Mouse (Mus musculus) fat pad, adult 2 months (tissue): ENCODE measurements at regions not wholly inside any gene's neighbourhood (a gene's known extent, or its start where the extent isn't known, plus 50 kb on each side); places are given as distances from the start of the nearest gene placed in this dataset.

Experiments
- DNase-seq: peaks from one replicate; pipeline ENCODE4 v3.0.0-alpha.2; 2011; ENCODE audit warnings: low read depth, low spot score; ENCODE audit errors: extremely low read depth

GRCm38 (mm10) chr9:43929312-43930036 lies 113.7 kb upstream of the Thy1 start:
- DNase-seq = no peak

DNA sequence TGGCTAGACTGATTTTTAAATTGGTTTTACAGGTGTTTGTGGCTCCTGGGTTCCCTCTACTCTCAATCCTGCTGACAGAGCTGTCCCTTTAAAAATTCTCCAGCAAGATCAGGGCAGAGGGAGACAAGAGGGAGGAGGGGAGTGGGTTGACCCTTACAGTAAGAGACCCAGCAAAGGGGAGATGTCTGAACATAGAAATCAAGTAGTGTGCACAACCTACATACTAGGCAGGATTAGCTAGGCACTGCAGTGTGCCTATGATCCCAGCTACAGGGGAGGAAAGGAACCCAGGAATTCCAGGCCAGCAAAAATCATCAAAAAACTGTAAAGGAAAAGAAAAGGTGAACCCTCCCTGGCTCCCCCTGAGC lies 113.2 kb upstream of the Thy1 start:
- DNase-seq = no peak

- DNase-seq = no peak
Observed at GRCm38 (mm10) chr9:43930476-43930875, 112.7 kb upstream of the Thy1 start.

DNA sequence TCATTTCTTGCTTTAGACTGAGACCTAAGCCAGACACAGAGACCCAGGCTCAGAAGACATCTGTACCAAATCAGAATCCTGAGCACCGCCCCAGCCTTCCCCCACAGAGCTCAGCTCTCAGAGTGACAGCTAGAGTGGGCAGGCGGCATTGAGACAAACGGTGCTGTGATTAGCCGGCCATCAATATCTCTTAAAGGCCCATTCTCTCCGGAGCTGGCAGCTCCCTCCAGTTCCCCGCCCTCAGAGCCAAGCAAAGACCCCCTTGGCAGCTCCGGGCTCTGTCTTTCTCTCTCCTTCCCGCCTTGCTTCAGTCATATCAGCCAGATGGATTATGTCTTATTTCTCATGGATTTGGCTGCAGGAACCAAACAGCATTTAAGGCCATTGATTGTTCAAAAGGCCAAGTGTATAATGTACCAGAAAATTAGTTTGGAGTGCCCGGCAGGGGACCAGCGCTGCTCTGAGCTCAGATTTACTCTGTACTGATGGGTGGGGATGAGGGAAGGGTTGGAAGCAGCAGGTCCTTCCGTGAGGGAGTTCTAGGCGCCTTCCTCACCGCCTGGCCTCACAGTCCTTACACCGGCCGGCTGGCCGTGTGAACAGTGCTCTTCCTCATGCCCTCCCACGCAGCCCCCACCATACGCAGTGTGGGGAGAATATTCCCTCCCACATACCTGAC lies 109.0 kb upstream of the Thy1 start:
- DNase-seq = no peak

GRCm38 (mm10) chr9:43934691-43935064 lies 108.5 kb upstream of the Thy1 start:
- no peak for DNase-seq

- no peak for DNase-seq
Observed at GRCm38 (mm10) chr9:43939336-43939735, 103.8 kb upstream of the Thy1 start.

GRCm38 (mm10) chr9:43942147-43942546 lies 101.0 kb upstream of the Thy1 start:
- no peak for DNase-seq

DNA sequence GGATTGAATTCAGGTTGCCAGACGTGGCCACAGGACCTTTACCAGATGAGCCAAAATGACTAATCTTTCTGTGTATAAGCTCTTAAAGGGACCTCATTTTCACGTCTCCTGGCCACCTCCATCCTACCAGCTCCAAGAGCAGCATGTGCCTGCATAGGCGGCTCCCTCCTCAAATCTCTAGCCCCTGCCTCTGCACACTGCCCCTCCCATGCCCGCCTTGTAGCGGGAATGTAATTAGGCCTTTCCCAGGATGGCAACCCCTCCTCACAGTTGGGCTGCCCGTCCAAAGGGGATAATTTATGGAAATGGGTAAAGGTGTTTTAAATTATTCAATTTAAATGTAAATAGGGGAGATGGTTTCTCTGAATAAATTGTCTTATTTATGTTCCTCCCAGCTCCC lies 99.7 kb upstream of the Thy1 start:
- no peak for DNase-seq

GRCm38 (mm10) chr9:43944816-43945741 lies 98.1 kb upstream of the Thy1 start:
- no peak for DNase-seq

- no peak for DNase-seq
Observed at GRCm38 (mm10) chr9:43945997-43946649, 97.1 kb upstream of the Thy1 start.

DNA sequence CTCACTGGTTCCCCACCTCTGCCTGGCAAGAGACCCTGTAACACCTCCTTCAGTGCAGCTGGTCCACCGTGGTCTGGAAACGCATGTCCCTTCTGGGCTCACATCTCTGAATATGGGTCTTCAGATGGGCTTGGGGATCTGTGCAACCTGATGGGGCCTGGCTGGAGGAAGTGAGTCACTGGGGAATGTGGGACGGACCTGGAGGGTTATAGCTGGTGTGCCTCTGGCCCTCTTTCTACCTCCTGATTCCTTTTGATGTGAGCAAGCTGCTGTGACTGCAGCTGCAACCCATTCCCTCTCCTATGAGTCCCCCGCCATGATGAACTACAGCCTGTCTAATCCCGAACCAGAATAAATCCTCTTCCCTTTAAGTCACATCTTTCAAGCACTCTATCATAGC lies 96.1 kb upstream of the Thy1 start:
- DNase-seq = no peak

DNA sequence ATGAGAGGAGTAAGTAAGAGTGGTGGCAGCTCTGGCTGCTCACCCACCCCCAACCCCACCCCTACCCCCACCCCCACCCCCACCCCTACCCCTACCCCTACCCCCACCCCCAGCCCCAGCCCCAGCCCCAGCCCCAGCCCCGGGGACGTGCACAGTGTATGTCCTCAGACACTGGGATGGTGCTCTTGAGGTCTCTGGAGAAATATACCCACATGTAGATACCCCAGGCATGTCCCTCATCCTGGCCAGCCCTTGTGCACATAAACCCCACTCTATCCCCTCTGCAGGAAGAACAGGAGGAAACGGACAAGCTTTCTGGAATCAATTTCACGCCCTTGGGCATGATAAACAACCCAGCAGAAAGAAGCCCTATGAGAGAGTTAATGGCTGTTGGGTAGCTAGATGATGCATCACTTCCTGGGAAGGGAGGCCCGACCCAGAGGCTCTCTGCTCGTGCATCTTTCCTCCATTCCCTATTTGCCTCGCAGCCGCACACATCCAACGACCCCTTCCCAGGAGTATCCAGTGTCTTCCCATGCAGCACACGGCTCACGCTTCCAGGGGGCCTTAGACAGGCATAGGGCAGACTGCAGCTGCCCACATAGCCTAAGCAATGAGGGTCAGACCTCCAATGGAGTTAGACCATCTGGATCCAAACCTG lies 95.6 kb upstream of the Thy1 start:
- DNase-seq = no peak

DNA sequence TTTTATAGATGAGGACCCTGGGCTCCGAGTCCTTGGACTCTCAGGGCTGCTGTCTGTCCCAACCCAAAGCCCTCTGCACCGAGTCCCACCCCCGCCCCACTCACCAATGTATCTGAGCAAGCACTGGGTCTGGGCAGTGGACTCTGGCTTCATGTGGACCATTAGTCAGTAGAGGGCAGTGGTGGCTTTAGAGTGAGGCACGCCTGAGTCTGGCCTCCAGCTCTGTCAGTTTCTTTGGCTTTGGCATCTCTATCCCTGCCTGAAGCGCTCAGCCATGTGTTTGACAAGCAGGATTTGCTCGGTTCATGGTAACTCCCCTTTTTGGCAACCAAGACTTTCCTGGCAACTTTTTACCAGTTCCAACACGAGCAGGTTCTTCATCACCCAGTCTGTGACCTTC lies 90.1 kb upstream of the Thy1 start:
- DNase-seq = no peak

DNA sequence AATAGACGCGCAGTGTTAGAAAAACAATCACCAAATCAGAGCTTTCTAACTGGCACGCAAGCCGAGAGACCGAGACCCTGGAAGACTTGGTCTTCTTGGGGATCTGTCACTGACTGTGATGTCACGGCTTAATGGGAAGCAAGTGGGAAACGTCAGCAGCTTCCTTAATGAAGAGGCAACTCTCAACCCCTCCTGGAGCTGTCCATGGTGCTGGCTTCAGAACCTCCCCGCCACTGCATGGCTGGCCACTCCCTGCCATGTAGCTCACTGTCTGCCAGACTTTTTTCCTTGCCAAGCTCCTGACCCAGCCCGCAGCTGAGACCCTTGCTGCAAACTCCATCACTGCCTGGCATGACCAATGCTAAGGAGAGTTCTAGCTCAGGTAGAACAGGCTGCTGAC lies 83.6 kb upstream of the Thy1 start:
- no peak for DNase-seq

DNA sequence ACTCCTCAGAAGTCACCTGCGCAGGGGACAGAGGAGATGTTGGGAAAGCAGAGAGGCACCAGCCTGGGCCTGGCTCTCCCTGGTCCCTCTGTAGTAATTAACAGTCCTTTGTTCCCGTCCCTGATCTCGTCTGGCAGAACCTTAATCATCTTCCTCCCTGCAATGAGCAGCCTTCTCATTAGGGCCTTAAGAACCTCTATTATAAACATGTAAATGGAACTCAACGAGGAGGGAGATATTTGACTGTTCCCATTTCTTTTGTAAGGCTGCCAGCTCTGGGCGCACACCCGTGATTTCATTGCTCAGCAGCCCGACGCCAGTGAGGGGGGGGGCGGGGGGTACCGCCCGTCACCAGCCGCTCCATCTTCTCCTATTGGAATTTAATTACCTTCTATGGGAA lies 81.8 kb upstream of the Thy1 start:
- DNase-seq = no peak

DNA sequence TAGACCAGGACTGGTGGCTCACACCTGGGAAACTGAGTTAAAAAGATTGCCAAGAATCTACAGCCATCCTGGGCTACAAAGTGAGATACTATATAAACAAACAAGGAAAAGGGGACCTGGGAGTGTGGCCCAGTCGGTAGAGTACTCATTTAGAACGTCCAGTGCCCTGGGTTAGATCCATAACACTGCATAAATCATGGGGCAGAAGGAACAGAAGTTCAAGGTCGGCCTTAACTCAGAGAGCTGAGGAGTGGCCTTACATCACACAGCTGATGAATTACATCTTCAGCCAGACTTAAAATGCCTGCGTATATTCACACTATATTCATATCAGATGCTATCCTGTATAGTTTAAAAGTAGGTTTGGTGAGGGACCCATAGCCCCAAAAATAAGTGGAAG lies 78.0 kb upstream of the Thy1 start:
- no peak for DNase-seq

GRCm38 (mm10) chr9:43965811-43966210 lies 77.4 kb upstream of the Thy1 start:
- no peak for DNase-seq

DNA sequence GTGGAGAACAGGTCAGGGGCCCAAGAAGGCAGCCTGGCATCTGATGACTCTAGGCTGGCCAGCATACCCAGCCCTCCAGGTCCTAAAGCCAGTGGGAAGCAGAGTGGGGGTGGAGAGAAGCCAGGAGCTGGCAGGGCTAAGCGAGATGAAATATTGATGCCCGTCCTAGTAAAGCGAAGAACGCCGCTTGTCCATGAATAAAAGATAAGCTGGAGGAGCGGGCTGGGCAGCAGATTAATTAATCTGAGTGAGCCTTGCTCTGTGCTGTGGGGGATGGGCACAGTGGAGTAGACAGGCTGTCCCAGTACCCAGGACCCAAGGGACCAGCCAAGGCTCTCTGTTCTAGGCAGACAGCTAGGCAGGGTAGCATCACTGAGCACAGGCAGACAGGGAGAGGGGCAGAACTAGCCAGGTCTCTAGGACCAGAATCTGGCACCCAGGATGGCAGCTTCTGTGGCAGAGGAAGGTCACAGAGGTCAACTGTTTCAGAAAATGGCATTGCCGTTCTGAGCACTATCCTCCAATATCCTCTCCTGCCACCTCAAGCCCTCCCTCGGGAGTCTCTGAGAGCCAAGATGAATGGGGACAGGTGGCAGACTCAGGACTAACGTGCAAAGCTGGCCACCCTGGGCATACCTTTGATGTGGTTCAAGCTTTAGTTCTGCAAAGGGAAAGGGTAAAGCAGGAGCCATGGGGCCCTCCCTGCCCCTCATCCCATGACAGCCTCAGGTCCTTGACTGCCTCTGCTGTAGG lies 73.0 kb upstream of the Thy1 start:
- no peak for DNase-seq

DNA sequence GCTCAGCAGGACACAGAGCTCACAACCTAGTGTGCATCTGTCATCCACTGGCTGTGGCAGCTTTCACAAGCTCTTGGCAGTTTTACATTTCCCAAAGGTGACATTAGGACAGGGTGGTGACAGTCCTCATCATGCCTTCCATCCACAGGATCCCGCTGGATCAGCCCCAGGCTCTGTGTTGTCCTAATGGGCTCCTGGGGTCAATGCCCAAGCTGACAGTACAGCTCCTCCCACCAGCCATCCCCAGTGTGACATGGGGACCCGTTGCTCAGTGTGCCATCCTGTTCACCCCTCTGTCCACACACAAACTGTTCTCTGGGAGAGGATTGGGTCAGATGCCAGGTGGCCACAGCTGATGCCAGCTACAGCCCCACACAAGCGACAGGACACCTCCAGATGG lies 72.3 kb upstream of the Thy1 start:
- DNase-seq = no peak

- no peak for DNase-seq
Observed at GRCm38 (mm10) chr9:43972290-43972689, 70.9 kb upstream of the Thy1 start.
